Mouse (Mus musculus): ENCODE measurements around the gene Sptan1.
"Not testable (repeated sequence)": the region's sequence is repeated elsewhere in the genome, so short reads cannot be mapped to it uniquely, and the experiment has no call there.

The Sptan1 gene

DNA sequence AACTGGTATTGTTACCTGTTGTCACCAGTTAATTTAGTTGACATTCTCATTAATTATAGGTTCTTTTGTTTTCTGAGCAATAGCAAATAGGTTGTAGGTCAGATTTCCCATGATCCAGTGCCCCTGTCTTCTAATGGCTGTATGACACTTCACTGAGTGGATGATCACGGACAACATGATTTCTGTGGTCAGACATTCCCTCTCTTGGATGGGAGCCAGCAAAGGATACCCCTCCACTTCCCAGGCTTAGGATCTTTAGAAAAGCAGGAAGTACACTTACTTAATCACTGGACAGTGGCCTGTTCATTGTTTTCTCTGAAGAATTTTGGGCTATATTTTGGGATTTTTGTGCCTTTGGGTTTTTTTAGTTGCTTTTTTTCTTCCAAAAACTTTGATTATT, 43.7 kb downstream of the Sptan1 start:
- no peak for DNase-seq (ENCODE audit: low spot score)

DNA sequence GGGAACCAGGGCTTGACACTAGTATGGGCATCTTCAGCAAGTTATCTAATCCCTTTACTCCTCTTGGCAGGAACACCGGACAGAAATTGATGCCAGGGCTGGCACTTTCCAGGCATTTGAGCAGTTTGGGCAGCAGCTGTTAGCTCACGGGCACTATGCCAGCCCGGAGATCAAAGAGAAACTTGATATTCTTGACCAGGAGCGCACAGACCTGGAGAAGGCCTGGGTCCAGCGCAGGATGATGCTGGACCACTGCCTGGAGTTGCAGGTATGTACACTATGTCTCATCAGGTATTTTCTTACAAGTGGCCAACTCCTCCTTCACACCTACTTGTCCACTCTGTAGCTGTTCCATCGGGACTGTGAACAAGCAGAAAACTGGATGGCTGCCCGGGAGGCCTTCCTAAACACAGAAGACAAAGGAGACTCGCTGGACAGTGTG, 45.5 kb downstream of the Sptan1 start:
- DNase-seq (ENCODE audit: low spot score): peak; percentile 26

DNA sequence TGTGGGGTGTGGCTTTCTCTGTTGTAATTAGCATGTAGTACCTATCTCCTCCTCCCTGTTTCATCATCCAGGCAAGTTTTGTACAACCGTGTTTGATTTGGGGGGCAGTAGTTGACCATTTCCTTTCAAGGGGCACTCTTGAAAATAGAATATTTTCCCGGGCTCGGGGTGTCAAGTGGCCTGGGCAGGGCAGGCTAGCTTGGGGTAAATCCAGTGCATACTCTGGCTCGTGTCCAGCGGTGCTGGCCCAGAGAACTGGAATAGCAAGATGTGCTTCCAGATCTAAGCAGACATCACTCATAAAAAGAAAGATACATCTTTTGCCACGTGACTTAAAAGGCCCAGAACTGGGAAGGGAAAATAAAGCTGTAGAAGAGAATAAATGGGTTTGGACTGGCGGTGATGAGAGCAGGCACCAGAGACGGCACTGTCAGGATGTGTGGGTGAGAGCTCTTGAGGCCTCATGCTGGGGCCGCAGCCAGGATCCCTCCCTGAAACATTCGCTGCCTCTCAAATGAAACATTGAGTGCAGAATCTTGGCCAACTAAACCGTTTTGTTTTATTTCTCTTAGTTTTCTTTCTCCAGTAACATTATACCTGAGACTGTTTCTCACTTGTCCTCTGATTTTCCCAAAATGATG, 49.1 kb downstream of the Sptan1 start:
- no peak for DNase-seq (ENCODE audit: low spot score)

DNA sequence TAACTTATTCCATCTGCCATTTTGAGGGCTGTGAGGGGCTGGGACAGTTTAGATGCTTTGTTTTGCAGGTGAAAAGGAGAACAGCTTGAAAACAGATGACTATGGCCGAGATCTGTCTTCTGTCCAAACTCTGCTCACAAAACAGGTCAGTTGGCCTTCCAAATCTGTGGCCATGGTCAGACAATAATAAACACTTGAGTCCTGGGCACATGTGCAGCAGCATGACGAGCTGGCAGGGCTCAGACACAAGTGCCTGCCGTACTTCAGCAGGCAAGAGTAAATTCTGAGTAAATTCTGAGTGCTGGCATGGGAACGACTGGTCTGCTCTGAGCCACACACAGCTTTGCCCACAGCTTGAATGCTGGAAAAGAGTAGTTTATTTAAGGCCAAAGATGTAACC, 60.1 kb downstream of the Sptan1 start:
- DNase-seq (ENCODE audit: low spot score): no peak

DNA sequence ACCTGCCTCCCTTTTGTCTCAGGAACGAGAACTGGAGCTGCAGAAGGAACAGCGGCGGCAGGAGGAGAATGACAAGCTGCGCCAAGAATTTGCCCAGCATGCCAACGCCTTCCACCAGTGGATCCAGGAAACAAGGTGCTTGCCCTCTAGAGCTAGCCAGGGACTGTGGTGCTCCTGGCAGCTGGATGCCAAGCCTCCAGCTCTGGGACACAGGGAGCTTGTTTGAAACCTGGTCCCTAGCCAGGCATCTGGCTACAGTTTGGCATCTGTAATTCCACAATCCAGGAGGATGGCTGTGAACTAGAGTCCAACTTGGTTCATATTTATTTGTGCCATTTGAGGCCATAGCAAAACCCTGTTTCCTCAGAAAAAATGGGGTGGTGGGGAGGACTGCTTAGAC, 61.6 kb downstream of the Sptan1 start:
- no peak for DNase-seq (ENCODE audit: low spot score)

DNA sequence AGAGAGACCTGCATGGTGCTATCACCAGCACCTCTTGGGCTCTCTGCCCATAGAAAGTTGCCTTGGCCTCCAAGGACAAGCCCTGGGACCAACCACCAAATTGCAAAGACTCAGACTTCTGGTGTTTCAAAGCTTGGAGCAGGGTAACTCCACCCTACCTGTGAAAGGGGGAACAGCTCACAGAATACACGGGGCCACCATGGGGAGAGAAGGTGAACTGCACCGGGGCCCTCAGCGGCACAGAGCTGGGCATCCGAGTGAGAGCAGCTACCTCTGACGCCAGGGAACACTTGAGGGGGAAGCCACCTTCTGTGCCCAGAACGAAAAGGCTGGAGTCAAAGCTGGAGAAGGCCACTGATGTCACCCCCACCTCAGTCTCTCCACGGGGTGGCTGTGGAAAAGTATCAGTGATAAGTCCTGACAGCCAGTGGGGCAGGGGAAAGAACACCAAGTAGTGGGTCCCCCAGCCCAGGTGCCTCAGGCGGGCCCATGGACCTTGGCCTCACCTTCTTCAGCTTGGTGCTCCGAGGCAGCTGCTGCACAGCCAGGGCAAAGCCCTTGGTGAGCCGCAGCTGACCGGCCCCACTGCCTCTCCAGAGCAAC, 67.0 kb downstream of the Sptan1 start:
- no peak for DNase-seq (ENCODE audit: low spot score)

DNA sequence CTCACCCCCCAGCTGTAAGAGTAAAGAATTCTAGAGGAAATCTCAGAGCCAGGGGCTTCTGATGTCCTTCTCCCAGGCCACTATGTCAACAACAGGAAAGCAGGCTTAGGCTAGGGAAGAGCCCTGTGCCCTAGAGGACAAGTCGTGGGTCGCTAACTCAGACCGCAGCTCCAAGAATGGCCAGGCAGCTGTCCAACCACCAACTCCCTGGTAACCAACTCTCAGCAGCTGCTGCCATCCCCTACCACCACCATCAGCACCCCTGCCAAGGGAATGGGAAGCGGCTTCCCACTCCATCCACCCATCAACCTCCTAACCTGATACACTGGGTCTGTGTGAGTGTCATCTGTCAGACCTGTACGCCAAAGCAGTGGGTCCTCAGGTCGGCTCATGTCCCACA, 67.6 kb downstream of the Sptan1 start:
- no peak for DNase-seq (ENCODE audit: low spot score)

DNA sequence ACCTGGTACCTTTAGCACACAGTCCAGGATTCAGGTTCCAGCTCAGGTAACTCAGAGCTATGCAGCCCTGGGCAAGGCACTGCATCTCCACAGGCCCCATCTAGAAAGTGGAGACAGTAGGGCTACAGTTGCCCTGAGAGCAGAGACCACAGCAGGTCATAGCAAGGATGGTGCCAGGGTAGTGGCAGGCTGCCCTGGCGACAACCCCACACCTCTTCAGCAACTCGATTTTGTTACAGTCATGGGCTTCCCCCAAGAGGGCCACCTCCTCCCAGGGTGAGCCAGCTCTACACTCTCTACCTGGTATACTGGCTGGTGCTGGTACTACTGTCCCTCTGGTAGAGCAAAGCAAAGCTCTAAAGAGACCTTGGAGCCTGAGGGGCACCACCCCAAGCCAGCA, 72.4 kb downstream of the Sptan1 start:
- no peak for DNase-seq (ENCODE audit: low spot score)

DNA sequence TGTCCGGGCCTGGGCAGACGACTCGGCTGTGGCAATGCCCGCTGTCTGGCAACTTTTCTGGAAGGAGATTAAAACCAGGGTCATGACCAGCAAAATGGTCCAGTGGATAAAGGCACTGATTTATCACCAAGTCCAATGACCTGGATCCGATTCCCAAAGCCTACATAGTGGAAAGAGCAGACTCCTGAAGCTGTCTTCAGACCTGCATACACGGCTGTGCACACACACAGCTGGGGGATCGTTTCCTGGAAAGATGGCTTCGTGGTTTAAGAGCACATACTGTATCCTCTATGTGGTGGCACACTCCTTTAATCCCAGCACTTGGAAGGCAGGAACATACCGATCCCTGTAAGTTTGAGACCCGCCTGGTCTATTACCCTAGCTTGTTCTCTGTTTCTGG, 73.0 kb downstream of the Sptan1 start:
- no peak for DNase-seq (ENCODE audit: low spot score)

DNA sequence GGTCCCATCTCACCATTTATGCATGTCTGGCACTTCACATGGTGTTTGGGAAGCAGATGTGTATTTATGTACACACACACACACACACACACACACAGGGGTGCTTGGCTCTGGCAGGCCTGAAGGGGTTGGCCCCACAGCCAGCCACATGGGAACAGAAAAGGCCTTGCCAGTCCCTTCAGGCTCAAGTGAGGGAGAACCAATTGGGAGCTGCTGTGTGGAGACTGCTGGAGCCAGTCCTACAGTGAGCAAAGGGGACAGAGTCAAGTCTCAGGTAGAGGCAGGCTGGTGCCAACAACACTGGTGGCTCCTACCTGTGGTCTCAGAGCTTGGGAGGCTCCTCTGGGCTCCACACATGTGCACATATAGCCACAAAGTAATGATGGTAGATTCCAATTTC, 74.3 kb downstream of the Sptan1 start:
- DNase-seq (ENCODE audit: low spot score): no peak

DNA sequence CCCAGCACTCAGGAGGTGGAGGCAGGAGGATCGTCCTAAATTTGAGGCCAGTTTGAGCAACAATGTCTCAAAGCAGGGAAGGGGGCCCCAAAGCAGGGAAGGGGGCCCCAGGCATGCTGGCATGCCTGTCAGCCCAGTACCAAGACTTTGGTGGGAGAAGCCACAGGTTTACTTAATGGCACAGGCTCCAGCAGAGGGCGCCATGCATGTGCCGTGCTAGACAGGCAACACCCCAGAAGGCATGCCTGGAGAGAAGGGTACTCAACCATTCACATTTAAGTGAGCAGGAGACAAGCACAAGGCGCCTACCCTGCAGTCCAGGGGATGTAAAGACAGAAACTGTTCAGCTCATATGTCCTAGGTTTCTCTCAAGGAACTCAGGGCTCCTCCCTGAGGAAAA, 77.1 kb downstream of the Sptan1 start:
- DNase-seq (ENCODE audit: low spot score): peak; percentile 40

DNA sequence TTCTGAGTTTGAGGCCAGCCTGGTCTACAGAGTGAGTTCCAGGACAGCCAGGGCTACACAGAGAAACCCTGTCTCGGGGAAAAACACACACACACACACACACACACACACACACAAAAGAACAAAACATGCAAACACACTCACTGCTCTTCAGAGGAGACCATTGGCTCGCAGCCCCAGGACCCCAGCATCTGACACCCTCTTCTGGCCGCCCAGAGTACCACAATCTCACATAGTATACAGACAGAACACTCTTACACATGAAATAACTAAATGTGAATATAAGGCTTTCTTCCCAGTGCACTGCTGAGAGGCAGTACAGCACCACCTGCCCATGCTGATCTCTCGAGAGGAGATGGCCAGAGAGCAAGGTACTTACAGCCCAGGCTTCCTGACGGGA, 79.2 kb downstream of the Sptan1 start:
- no peak for DNase-seq (ENCODE audit: low spot score)

DNA sequence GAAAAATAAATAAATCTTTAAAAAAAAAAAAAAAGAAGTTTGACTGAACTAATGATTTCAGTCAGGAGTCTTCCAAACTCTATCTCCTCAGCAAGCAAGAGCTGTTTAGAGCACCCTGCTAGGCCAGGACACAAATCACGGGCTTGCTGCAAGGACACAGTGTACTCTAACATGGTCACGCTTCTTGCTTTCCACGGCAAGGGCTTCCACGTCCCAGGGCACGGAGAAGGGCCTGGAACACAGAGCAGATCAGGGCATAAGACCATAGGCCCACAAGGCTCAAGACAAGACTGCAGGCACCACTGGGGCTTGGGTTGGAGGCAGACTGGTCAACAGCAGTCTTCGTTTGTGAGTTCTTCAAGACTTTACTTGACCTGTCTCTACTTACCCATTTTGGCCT, 81.8 kb downstream of the Sptan1 start:
- no peak for DNase-seq (ENCODE audit: low spot score)

DNA sequence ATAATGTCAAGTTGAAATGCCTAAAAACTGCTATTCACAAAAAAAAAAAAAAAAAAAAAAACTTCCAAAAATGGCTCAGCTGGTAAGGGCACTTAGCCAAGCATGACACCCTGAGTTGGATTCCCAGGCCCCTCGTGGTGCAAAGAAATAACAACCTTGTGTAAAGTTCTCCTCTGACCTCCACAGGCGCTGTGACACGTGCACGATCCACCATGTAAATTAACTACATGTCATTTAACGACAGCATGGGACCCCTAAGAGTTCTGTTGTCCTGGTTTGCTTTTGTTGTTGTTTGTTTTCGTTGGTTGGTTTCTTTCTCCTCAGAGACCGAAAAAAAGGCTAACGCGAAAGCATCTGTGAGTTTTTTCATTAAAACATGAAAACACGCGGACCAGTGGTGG, 82.7 kb downstream of the Sptan1 start:
- no peak for DNase-seq (ENCODE audit: low spot score)

DNA sequence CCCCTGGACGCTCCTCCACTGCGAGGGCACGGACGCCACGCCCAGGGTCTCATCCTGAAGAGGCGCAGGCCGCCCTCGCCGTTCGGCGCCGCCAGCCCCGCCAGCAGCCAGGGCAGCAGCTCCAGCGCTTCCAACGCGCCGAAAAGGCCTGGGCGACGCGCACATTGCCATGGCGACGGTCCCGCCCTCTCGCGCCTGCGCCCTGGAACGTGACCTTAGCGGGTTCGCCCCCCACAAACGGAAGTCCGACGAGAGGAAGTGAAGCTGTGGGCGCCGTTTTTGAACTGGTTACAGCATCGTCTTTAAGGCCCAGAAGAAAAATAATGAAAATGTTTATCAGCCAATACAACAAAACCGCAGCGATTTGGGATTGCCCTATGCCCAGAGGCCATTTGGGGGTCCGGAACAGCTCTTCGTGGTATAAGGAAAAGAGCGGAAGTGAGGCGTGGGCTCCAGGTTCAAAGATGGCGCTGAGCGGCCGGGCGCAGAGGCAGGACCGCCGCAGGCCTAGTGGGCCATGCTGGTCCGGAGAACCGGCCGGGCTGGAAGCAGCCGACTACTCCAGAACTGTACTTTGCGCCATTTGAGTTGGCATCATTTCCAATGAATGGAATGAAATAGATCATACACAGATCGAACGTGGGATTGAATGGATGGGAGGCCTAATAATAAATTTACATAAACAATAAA, 83.5 kb downstream of the Sptan1 start, which contains the start of gene Wdr34:
Gene Wdr34 (minus strand): TSS at position 183 of the 690 bp plus-strand sequence.
- DNase-seq (ENCODE audit: low spot score): peak; percentile 96

DNA sequence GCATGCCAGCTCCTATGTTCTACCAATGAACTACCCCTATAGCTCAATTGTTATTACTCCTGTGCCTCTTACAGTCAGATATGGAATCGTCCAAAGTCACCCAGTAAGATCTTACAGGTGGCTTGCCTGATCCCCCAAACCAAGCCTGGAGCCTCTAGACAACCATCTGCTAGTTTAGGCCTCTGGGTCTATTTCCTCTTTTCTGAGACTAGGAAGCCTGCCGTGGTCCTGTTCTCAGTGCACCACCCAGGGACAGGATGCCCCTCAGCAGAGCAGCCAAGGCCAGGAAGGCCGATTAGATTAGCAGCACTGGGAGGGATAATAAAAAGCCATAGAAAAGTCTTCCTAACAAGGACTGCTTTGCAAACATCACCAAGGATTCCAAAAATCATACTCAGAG, 84.5 kb downstream of the Sptan1 start:
- peak; percentile 59 for DNase-seq (ENCODE audit: low spot score)

DNA sequence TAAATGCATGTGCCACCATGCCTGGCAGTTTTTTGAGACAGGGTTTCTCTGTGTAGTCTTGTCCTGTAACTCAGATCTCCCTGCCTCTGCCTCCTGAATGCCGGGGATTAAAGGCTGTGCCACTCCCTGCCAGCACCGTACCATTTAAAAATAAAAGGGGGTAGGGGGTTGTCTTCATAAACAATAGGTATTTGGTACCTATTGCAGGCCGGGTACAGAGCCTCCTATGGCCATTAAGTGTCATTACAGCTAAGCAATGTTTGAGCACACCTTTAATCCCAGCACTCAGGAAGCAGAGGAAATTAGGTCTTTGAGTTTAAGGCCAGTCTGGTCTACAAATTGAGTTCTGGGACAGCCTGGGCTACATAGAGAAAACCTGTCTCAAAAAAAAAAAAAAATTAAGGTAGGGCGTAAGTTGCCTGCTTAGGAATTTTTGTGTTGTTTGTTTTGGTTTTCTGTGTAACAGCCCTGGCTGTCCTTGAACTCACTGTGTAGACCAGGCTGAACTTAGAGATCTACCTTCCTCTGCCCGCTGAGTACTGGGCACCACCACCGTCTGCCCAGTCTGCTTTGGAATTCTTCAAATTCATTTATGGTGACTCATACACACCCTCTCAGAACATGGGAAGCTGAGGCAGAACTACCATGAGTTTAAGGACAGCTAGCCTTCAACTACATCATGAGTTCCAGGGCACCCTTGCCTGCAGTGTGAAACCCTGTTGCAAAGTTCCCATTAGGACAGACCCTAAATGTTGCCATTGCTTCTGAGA, 86.8 kb downstream of the Sptan1 start:
- no peak for DNase-seq (ENCODE audit: low spot score)

DNA sequence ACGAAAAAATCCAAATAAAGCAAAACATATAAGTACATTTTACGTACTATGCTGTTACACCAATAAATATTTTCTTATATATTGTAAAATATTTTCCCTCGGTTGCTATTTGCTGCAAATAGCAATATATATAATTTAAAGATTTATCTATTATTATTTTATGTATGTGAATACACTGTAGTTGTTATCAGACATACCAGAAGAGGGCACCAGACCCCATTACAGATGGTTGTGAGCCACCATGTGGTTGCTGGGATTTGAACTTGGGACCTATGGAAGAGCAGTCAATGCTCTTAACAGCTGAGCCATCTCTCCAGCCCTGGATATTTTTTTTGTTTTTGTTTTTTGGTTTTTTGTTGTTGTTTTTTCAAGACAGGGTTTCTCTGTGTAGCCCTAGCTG, 90.0 kb downstream of the Sptan1 start:
- not testable (repeated sequence) for DNase-seq (ENCODE audit: low spot score)

DNA sequence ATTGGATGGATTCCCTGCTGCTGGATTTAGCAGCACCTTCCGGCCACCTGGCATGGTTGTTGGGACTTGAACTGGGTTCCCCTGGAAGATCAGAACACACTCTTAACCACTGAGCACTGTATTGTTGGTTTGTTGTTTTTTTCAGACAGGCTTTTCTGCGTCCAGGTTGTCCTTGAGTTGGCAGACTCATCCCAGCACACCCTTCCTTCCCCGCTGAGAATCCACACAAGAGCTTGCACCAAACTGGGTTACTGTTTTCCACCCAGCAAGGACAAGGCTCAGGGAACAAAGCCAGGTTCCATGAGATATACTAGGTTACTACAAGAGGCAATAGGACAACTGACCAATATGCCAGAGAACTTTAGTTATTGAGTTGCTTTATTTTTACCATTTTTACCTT, 91.4 kb downstream of the Sptan1 start:
- DNase-seq (ENCODE audit: low spot score): no peak

DNA sequence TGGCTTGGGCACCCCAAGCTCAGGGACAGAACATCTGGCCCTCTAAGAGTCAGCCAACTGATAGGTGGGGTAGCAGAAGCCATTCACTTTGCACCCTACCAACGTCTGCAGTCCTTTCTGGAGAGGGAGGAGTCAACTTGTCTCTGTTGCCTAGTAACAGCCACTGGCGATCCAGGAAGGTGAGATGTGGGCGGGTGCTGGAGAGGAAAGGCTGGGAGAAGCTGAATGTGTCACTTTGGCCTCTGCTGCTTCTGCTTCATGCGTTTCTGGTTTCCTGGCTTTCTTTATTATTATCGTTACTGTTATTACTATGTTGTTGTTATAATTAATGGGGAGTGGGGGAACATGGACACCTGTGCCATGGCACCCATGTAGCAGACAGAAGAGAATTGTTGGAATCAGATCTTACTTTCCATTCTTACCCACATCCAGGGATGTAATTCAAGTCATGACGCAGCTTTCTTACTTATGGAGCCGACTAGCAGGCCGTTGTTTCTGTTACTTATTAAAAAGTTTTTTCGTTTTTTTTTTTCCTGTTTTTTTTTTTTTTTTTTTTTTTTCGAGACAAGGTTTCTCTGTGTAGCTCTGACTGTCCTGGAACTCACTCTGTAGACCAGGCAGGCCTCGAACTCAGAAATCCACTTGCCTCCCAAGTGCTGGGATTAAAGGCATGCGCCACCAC, 92.0 kb downstream of the Sptan1 start, which contains the start of gene Set:
Gene Set (plus strand): TSS at position 156 of the 682 bp plus-strand sequence.
- peak; percentile 68 for DNase-seq (ENCODE audit: low spot score)

DNA sequence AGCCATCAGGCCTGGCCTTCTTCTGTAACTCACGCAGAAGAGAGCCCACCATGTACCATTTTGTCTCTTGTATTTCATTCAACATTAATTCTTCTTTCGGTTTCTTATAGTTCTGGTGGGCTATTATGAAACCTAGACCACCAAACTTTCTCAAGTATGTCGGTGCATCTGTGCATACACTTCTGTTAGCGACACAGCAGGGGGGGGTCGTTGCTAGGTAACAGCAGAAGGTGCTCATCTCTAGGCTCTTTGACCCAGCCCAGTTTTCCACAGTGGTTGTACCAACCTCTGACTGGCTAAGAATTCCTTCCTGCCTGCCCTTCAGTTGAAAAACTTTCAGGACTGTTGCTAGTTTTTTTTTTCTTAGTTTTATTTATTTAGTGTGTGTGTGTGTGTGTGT, 93.1 kb downstream of the Sptan1 start:
- no peak for DNase-seq (ENCODE audit: low spot score)
